Mouse (Mus musculus): ENCODE measurements at regions not wholly inside any gene's neighbourhood (a gene's known extent, or its start where the extent isn't known, plus 50 kb on each side); places are given as distances from the start of the nearest gene placed in this dataset.

DNA sequence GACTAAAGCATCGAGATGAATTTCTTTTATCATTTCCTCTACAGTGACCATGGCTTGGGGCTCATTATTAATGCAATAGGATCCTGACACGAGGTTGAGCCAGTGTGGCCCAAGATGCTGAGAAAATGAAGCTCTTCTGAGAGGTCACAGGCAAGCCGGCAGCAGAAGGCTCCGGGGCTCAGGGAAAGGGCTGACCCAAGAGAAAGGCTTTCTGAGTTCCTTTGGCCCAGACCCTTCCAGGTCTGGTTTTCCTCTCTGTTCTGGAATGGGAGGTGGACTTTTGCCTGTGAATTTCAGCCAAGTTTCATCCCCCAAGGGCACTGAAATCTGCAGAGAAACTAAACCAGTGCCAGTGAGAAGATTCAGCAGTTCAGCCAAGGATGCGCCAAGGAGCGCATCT is 145.7 kb upstream of the Slc38a2 start:
- TF ChIP-seq ZKSCAN1 (IDR thresholded peaks at IDR 0.05; ENCODE audit: low read depth, low read length) (no peak), RAD21 (IDR thresholded peaks at IDR 0.05; ENCODE audit: low read depth, low read length) (no peak), MAZ (IDR thresholded peaks at IDR 0.05; ENCODE audit: low read depth, low read length) (no peak), CHD1 (IDR thresholded peaks at IDR 0.05; ENCODE audit: low read depth, low read length) (no peak), ZC3H11A (IDR thresholded peaks at IDR 0.05; ENCODE audit: low read depth, low read length) (no peak), SIN3A (IDR thresholded peaks at IDR 0.05; ENCODE audit: low read length) (no peak), NRF1 (IDR thresholded peaks at IDR 0.05; ENCODE audit: insufficient read depth, low read depth, low read length, poor library complexity, severe bottlenecking) (no peak), HCFC1 (IDR thresholded peaks at IDR 0.05; ENCODE audit: low read depth, low read length) (no peak), GABPA (IDR thresholded peaks at IDR 0.05; ENCODE audit: low read depth, low read length) (no peak), NELFE (IDR thresholded peaks at IDR 0.05; ENCODE audit: low read depth, low read length) (no peak), POLR2A (IDR thresholded peaks at IDR 0.05; ENCODE audit: control insufficient read depth in 1 of 2, insufficient read depth in 1 of 2, low read depth in 1 of 2, low read length in 2 of 2, poor library complexity in 1 of 2) (no peak), POLR2AphosphoS5 (IDR thresholded peaks at IDR 0.05; ENCODE audit: borderline replicate concordance, low read depth, low read length) (no peak), EP300 (IDR thresholded peaks at IDR 0.05; ENCODE audit: low read depth in 1 of 2, low read length in 2 of 2) (no peak), CTCF (IDR thresholded peaks at IDR 0.05 in 2 of 3, conservative IDR thresholded peaks at IDR 0.05 in 1 of 3; ENCODE audit: control insufficient read depth in 1 of 3, insufficient read depth in 1 of 3, low read depth in 2 of 3, low read length in 3 of 3, poor library complexity in 1 of 3, severe bottlenecking in 1 of 3) (no peak), RCOR1 (IDR thresholded peaks at IDR 0.05; ENCODE audit: low read depth, low read length) (no peak), SMC3 (IDR thresholded peaks at IDR 0.05; ENCODE audit: low read depth, low read length) (no peak), BHLHE40 (IDR thresholded peaks at IDR 0.05; ENCODE audit: borderline replicate concordance, low read depth, low read length) (no peak), USF2 (IDR thresholded peaks at IDR 0.05; ENCODE audit: borderline replicate concordance in 1 of 2, insufficient read depth in 1 of 2, low read depth in 1 of 2, low read length in 2 of 2) (no peak), TAL1 (IDR thresholded peaks at IDR 0.05; ENCODE audit: low read length) (no peak)
- H3K27me3 ChIP-seq (ENCODE audit: control insufficient read depth in 1 of 2, insufficient read depth in 2 of 2, low read length in 2 of 2): no peaks in the 10 kb centered on the region; a peak in 1 of 4 replicates
- no peaks in the 10 kb centered on the region for H3K36me3 ChIP-seq (ENCODE audit: control insufficient read depth in 1 of 2, insufficient read depth in 2 of 2, low read length in 2 of 2)
- H3K9me3 ChIP-seq (replicated peaks; ENCODE audit: insufficient read depth, low read length): no peaks in the 10 kb centered on the region
- DNase-seq (ENCODE audit: low read depth, low spot score): no peak
- H3K79me2 ChIP-seq (ENCODE audit: control insufficient read depth, insufficient read depth, low read length, poor library complexity): no peaks in the 10 kb centered on the region
- H3K27ac ChIP-seq (ENCODE audit: control insufficient read depth, low read depth, low read length): no peak overlapping the region
- no peak overlapping the region for H3K9ac ChIP-seq (ENCODE audit: control insufficient read depth, low read depth, low read length, poor library complexity, severe bottlenecking)
- no peak overlapping the region for H3K4me3 ChIP-seq (ENCODE audit: control insufficient read depth in 1 of 2, insufficient read depth in 1 of 2, low read depth in 2 of 2, low read length in 2 of 2)
- H3K4me1 ChIP-seq (ENCODE audit: control insufficient read depth in 1 of 2, insufficient read depth in 2 of 2, low read length in 2 of 2): no peaks in the 10 kb centered on the region

DNA sequence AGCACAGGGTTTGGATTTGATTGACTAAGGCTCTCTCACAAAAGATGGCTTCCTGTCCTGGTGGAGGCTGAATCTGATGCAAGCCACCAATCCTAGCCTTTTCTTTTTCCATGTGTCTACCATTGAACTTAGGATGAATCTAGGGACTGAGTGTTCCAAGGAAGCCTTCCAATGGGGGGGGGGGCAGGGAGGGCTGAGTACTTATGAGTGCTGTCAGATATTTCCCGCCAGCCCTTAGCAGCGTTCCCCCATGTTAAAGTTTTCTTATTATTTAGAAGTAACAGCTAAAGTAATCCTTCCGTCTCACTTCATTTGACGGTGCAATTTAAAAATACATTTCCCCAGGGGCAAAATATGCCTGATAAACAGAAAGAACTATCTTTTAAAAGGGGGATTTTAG is 144.8 kb upstream of the Slc38a2 start:
- Histone ChIP-seq H3K9ac (ENCODE audit: control insufficient read depth, low read depth, low read length, poor library complexity, severe bottlenecking) (no peak overlapping the region), H3K36me3 (ENCODE audit: control insufficient read depth in 1 of 2, insufficient read depth in 2 of 2, low read length in 2 of 2) (no peaks in the 10 kb centered on the region), H3K4me3 (ENCODE audit: control insufficient read depth in 1 of 2, insufficient read depth in 1 of 2, low read depth in 2 of 2, low read length in 2 of 2) (no peak overlapping the region), H3K27me3 (ENCODE audit: control insufficient read depth in 1 of 2, insufficient read depth in 2 of 2, low read length in 2 of 2) (no peaks in the 10 kb centered on the region; a peak in 1 of 4 replicates), H3K4me1 (ENCODE audit: control insufficient read depth in 1 of 2, insufficient read depth in 2 of 2, low read length in 2 of 2) (no peaks in the 10 kb centered on the region), H3K9me3 (replicated peaks; ENCODE audit: insufficient read depth, low read length) (no peaks in the 10 kb centered on the region), H3K79me2 (ENCODE audit: control insufficient read depth, insufficient read depth, low read length, poor library complexity) (no peaks in the 10 kb centered on the region), H3K27ac (ENCODE audit: control insufficient read depth, low read depth, low read length) (no peak overlapping the region)
- no peak for DNase-seq (ENCODE audit: low read depth, low spot score)
- TF ChIP-seq MYB (IDR thresholded peaks at IDR 0.05; ENCODE audit: low read depth, low read length) (no peak), SIN3A (IDR thresholded peaks at IDR 0.05; ENCODE audit: low read length) (no peak), TCF12 (IDR thresholded peaks at IDR 0.05; ENCODE audit: low read depth, low read length) (no peak), MEF2A (IDR thresholded peaks at IDR 0.05; ENCODE audit: extremely low read depth, insufficient replicate concordance, low read depth, low read length, poor library complexity, severe bottlenecking) (no peak), POLR2A (IDR thresholded peaks at IDR 0.05; ENCODE audit: control insufficient read depth in 1 of 2, insufficient read depth in 1 of 2, low read depth in 1 of 2, low read length in 2 of 2, poor library complexity in 1 of 2) (no peak), ZKSCAN1 (IDR thresholded peaks at IDR 0.05; ENCODE audit: low read depth, low read length) (no peak), MYC (IDR thresholded peaks at IDR 0.05; ENCODE audit: low read depth, low read length) (no peak), MXI1 (IDR thresholded peaks at IDR 0.05; ENCODE audit: low read depth, low read length) (no peak)

Measured in MEL (cell line).